Mouse (Mus musculus) adrenal gland, adult (tissue): Measurements from ENCODE around the gene Ptgds.

Experiments
- DNase-seq, 2 experiments: peaks; one replicate each; pipeline ENCODE4 v3.0.0; 2022 to 2023; ENCODE audit warnings: low spot score in 1 of 2; ENCODE audit not compliant: inconsistent age in 2 of 2

The Ptgds gene

GRCm38 (mm10) chr2:25469969-25470368, at the start of gene Ptgds:
TSS of gene Ptgds (minus strand) at chr2:25470046.
- no peak for DNase-seq

GRCm38 (mm10) chr2:25509912-25510311, 40.1 kb upstream of the Ptgds start:
- DNase-seq: peak in 1 of 2 experiments; percentile 52

GRCm38 (mm10) chr2:25506964-25507363, 37.1 kb upstream of the Ptgds start:
- no peak for DNase-seq

- no peak for DNase-seq
These were observed 36.0 kb upstream of the Ptgds start for GRCm38 (mm10) chr2:25505860-25506259.

- no peak for DNase-seq
These were observed 35.2 kb upstream of the Ptgds start for GRCm38 (mm10) chr2:25505000-25505399.

GRCm38 (mm10) chr2:25504538-25504937, 34.7 kb upstream of the Ptgds start:
- no peak for DNase-seq

GRCm38 (mm10) chr2:25502726-25503125, 32.9 kb upstream of the Ptgds start:
- DNase-seq: no peak

GRCm38 (mm10) chr2:25501593-25502486, 32.0 kb upstream of the Ptgds start, which contains the start of gene C8g:
TSS of gene C8g (minus strand) at chr2:25501719.
- DNase-seq: peak in 1 of 2 experiments; percentile 60

GRCm38 (mm10) chr2:25500576-25501405, 30.9 kb upstream of the Ptgds start, which contains the start of gene Fbxw5:
TSS of gene Fbxw5 (plus strand) at chr2:25500750.
- DNase-seq: peak; percentile 87 to 93

GRCm38 (mm10) chr2:25500071-25500575, 30.3 kb upstream of the Ptgds start:
- peak; percentile 35 to 53 for DNase-seq

GRCm38 (mm10) chr2:25498622-25499478, 29.0 kb upstream of the Ptgds start:
- peak in 1 of 2 experiments; percentile 55 for DNase-seq

- no peak for DNase-seq
These were observed 28.2 kb upstream of the Ptgds start for GRCm38 (mm10) chr2:25497846-25498575.

GRCm38 (mm10) chr2:25496462-25496861, 26.6 kb upstream of the Ptgds start:
- peak in 1 of 2 experiments; percentile 72 for DNase-seq

- DNase-seq: peak in 1 of 2 experiments; percentile 17
These were observed 23.7 kb upstream of the Ptgds start, which contains the start of gene Lcn12 for GRCm38 (mm10) chr2:25493476-25493961. TSS of gene Lcn12 (minus strand) at chr2:25493911.

GRCm38 (mm10) chr2:25492988-25493387, 23.1 kb upstream of the Ptgds start:
- peak; percentile 30 to 63 for DNase-seq

- DNase-seq: peak; percentile 77 to 83
These were observed 18.8 kb upstream of the Ptgds start for GRCm38 (mm10) chr2:25488671-25489068.

- no peak for DNase-seq
These were observed 18.3 kb upstream of the Ptgds start for GRCm38 (mm10) chr2:25487965-25488670.

GRCm38 (mm10) chr2:25484901-25485647, 15.2 kb upstream of the Ptgds start:
- DNase-seq: no peak
